Mouse (Mus musculus) CH12.LX (cell line): ENCODE measurements at regions not wholly inside any gene's neighbourhood (a gene's known extent, or its start where the extent isn't known, plus 50 kb on each side); places are given as distances from the start of the nearest gene placed in this dataset.

Experiments
- DNase-seq: peaks from one replicate; pipeline ENCODE4 v3.0.0-alpha.2; 2013; ENCODE audit errors: extremely low read depth
- H3K27ac ChIP-seq: 2 replicates; pipeline ENCODE4 v1.5.1; 2012; ENCODE audit warnings: low read depth, mild to moderate bottlenecking, control low read depth, moderate library complexity; ENCODE audit not compliant: insufficient read depth
- H3K27me3 ChIP-seq: replicated peaks from 2 replicates; pipeline ENCODE3; 2012; ENCODE audit warnings: inconsistent platforms
- H3K36me3 ChIP-seq, 2 experiments: replicated peaks in 1 of 2; 2 replicates each; pipeline versions ENCODE3 to v1.6.1; 2012; ENCODE audit warnings: inconsistent platforms in 1 of 2, low read length in 1 of 2, mild to moderate bottlenecking in 1 of 2, mixed read lengths in 1 of 2, moderate library complexity in 1 of 2; ENCODE audit not compliant: control insufficient read depth in 1 of 2, insufficient read depth in 1 of 2
- H3K4me1 ChIP-seq, 2 experiments: 2 replicates each; pipeline ENCODE4 v1.6.1; 2012; ENCODE audit warnings: inconsistent platforms in 1 of 2, moderate library complexity in 1 of 2; ENCODE audit not compliant: insufficient read depth in 2 of 2, control insufficient read depth in 1 of 2
- H3K4me2 ChIP-seq: 2 replicates; pipeline ENCODE4 v1.6.1; 2012; ENCODE audit warnings: low read depth, mild to moderate bottlenecking, control low read depth; ENCODE audit not compliant: poor library complexity, insufficient read depth, severe bottlenecking
- H3K4me3 ChIP-seq, 3 experiments: fragments of 150-350 bp in 1 of 3; sonication (generic) in 1 of 3; replicated peaks in 1 of 3; 2 replicates each; pipeline versions ENCODE3 to v1.5.1; 2011 to 2012; ENCODE audit warnings: low read depth in 2 of 3, low read length in 2 of 3, mild to moderate bottlenecking in 2 of 3, moderate library complexity in 2 of 3, control low read depth in 1 of 3, improper control_type of control experiment in 1 of 3, inconsistent platforms in 1 of 3, mixed read lengths in 1 of 3; ENCODE audit not compliant: poor library complexity in 1 of 3
- H3K79me2 ChIP-seq: replicated peaks from 2 replicates; pipeline ENCODE4 v1.6.1; 2012; ENCODE audit warnings: mild to moderate bottlenecking, moderate library complexity; ENCODE audit not compliant: control insufficient read depth, poor library complexity, insufficient read depth, severe bottlenecking; ENCODE audit errors: extremely low read depth
- H3K9ac ChIP-seq: 2 replicates; pipeline ENCODE4 v1.6.1; 2012; ENCODE audit warnings: low read depth, mild to moderate bottlenecking, control low read depth, moderate library complexity; ENCODE audit not compliant: insufficient read depth
- H3K9me3 ChIP-seq: replicated peaks from 2 replicates; pipeline ENCODE3; 2012; ENCODE audit warnings: low read length, inconsistent platforms, mixed read lengths
- CHD1 ChIP-seq: IDR thresholded peaks from 2 replicates; pipeline ENCODE4 v1.6.1; 2012; ENCODE audit warnings: low read depth, low read length, improper control_type of control experiment, inconsistent platforms
- E2F4 ChIP-seq: IDR thresholded peaks from 2 replicates; pipeline ENCODE4 v1.6.1; 2011; ENCODE audit warnings: low read depth, low read length, improper control_type of control experiment; ENCODE audit not compliant: insufficient replicate concordance
- ELF1 ChIP-seq: IDR thresholded peaks from 2 replicates; pipeline ENCODE4 v1.6.1; 2014; ENCODE audit warnings: low read depth, mild to moderate bottlenecking, inconsistent platforms, low read length, improper control_type of control experiment
- EP300 ChIP-seq: IDR thresholded peaks from 2 replicates; pipeline ENCODE4 v1.6.1; 2011; ENCODE audit warnings: low read length, improper control_type of control experiment
- ETS1 ChIP-seq: conservative IDR thresholded peaks from 2 replicates; pipeline ENCODE4 v1.6.1; 2012; ENCODE audit warnings: low read depth, mild to moderate bottlenecking, inconsistent platforms, low read length, improper control_type of control experiment, moderate library complexity
- HCFC1 ChIP-seq: IDR thresholded peaks from 2 replicates; pipeline ENCODE4 v1.6.1; 2012; ENCODE audit warnings: low read depth, mild to moderate bottlenecking, inconsistent platforms, low read length, improper control_type of control experiment
- JUN ChIP-seq: IDR thresholded peaks from 2 replicates; pipeline ENCODE4 v1.6.1; 2011; ENCODE audit warnings: low read depth, mild to moderate bottlenecking, low read length, improper control_type of control experiment, moderate library complexity; ENCODE audit not compliant: insufficient read depth
- MAFK ChIP-seq: IDR thresholded peaks from 2 replicates; pipeline ENCODE4 v1.6.1; 2011; ENCODE audit warnings: low read length, improper control_type of control experiment; ENCODE audit not compliant: insufficient replicate concordance
- MAX ChIP-seq: IDR thresholded peaks from 2 replicates; pipeline ENCODE4 v1.6.1; 2011; ENCODE audit warnings: low read length, improper control_type of control experiment
- MAZ ChIP-seq: IDR thresholded peaks from 2 replicates; pipeline ENCODE4 v1.6.1; 2012; ENCODE audit warnings: low read depth, mild to moderate bottlenecking, inconsistent platforms, low read length, improper control_type of control experiment, moderate library complexity
- NRF1 ChIP-seq: IDR thresholded peaks from 2 replicates; pipeline ENCODE4 v1.6.1; 2014; ENCODE audit warnings: low read depth, mild to moderate bottlenecking, inconsistent platforms, low read length, improper control_type of control experiment, moderate library complexity
- POLR2A ChIP-seq: IDR thresholded peaks from 2 replicates; pipeline ENCODE4 v1.6.1; 2011; ENCODE audit warnings: low read depth, mild to moderate bottlenecking, improper control_type of control experiment, low read length
- POLR2AphosphoS2 ChIP-seq: IDR thresholded peaks from 2 replicates; pipeline ENCODE4 v1.6.1; 2011; ENCODE audit warnings: low read depth, low read length, improper control_type of control experiment
- RAD21 ChIP-seq: IDR thresholded peaks from 2 replicates; pipeline ENCODE4 v1.6.1; 2011; ENCODE audit warnings: low read depth, mild to moderate bottlenecking, low read length, improper control_type of control experiment, moderate library complexity
- SIN3A ChIP-seq: IDR thresholded peaks from 2 replicates; pipeline ENCODE4 v1.6.1; 2012; ENCODE audit warnings: low read length, improper control_type of control experiment, inconsistent platforms
- TBP ChIP-seq: conservative IDR thresholded peaks from 2 replicates; pipeline ENCODE4 v1.6.1; 2011; ENCODE audit warnings: low read depth, low read length, improper control_type of control experiment
- TCF12 ChIP-seq: IDR thresholded peaks from 2 replicates; pipeline ENCODE4 v1.6.1; 2014; ENCODE audit warnings: low read depth, mild to moderate bottlenecking, inconsistent platforms, low read length, improper control_type of control experiment
- UBTF ChIP-seq: IDR thresholded peaks from 2 replicates; pipeline ENCODE4 v1.6.1; 2012; ENCODE audit warnings: low read depth, mild to moderate bottlenecking, inconsistent platforms, low read length, improper control_type of control experiment, moderate library complexity
- USF1 ChIP-seq: IDR thresholded peaks from 2 replicates; pipeline ENCODE4 v1.6.1; 2014; ENCODE audit warnings: low read depth, mild to moderate bottlenecking, inconsistent platforms, low read length, improper control_type of control experiment
- ZC3H11A ChIP-seq: IDR thresholded peaks from 2 replicates; pipeline ENCODE4 v1.6.1; 2012; ENCODE audit warnings: low read depth, mild to moderate bottlenecking, inconsistent platforms, low read length, improper control_type of control experiment
- ZKSCAN1 ChIP-seq: IDR thresholded peaks from 2 replicates; pipeline ENCODE4 v1.6.1; 2012; ENCODE audit warnings: low read depth, inconsistent platforms, low read length, improper control_type of control experiment, borderline replicate concordance
- dilution Hi-C: fragments of 300-500 bp; cut with MboI; formaldehyde crosslinking; loops from 2 replicates; pipeline ENCODE4 v1.14.3; 2020; ENCODE audit warnings: low sequenced_read_pairs; ENCODE audit not compliant: extremely low pct_unique_long_range_greater_than_20kb, extremely low pct_ligation_motif_present
- in situ Hi-C: fragments of 300-500 bp; cut with MboI; formaldehyde crosslinking; loops from 3 replicates; pipeline ENCODE4 v1.14.3; 2019; ENCODE audit warnings: low sequenced_read_pairs, low pct_ligation_motif_present, low pct_unique_long_range_greater_than_20kb, mixed read lengths

DNA sequence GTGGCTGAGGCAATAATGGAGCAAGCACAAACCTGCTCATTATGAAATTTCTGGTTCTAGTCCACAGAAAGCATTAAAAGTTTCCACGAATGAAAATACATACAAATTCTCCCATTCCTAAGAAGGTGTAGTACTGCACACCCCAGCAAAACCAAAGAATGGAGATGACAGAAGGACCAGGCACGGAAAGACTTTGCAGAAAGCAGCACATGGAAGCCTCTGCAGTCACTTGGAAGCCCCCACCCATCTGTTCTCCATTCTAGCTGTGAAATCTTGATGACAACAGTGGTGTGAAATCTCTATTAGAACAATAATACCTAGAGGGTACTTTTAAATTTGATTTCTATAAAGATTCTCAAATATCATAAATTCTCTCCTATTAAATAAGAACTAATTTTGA lies 319.3 kb downstream of the Grxcr1 start:
- no peaks in the 10 kb centered on the region for H3K9me3 ChIP-seq
- no peak overlapping the region for H3K9ac ChIP-seq
- H3K4me3 ChIP-seq, result no peak overlapping the region
- H3K4me2 ChIP-seq, result no peak overlapping the region
- H3K79me2 ChIP-seq, result no peaks in the 10 kb centered on the region
- H3K27me3 ChIP-seq, result no peaks in the 10 kb centered on the region
- H3K4me1 ChIP-seq, result no peaks in the 10 kb centered on the region
- in situ Hi-C loops, result no loop called here
- dilution Hi-C loops, result no loop called here
- no peaks in the 10 kb centered on the region for H3K36me3 ChIP-seq
- no peak for DNase-seq
- no peak for TF ChIP-seq ETS1
- TF ChIP-seq MAFK, result no peak
- no peak for TF ChIP-seq SIN3A
- TF ChIP-seq TBP, result no peak
- no peak for TF ChIP-seq ELF1
- no peak for TF ChIP-seq UBTF
- no peak for TF ChIP-seq ZKSCAN1
- TF ChIP-seq HCFC1, result no peak
- no peak for TF ChIP-seq USF1
- no peak for TF ChIP-seq RAD21
- no peak for TF ChIP-seq EP300
- TF ChIP-seq TCF12, result no peak
- no peak for TF ChIP-seq POLR2AphosphoS2
- TF ChIP-seq ZC3H11A, result no peak
- TF ChIP-seq JUN, result no peak
- TF ChIP-seq E2F4, result no peak
- H3K27ac ChIP-seq, result no peak overlapping the region

- Histone ChIP-seq H3K9ac (no peak overlapping the region), H3K9me3 (no peaks in the 10 kb centered on the region), H3K36me3 (no peaks in the 10 kb centered on the region), H3K4me3 (no peak overlapping the region), H3K27me3 (no peaks in the 10 kb centered on the region), H3K79me2 (no peaks in the 10 kb centered on the region), H3K27ac (no peak overlapping the region)
- DNase-seq, result no peak
- no peak for TF ChIP-seq EP300
- no peak for TF ChIP-seq MAX
- no peak for TF ChIP-seq RAD21
- TF ChIP-seq NRF1, result no peak
- no peak for TF ChIP-seq MAZ
- TF ChIP-seq POLR2A, result no peak
- no peak for TF ChIP-seq ZKSCAN1
- no peak for TF ChIP-seq CHD1
- TF ChIP-seq, all 38 proteins: peak for 0
- dilution Hi-C loops, result no loop called here
- no peak overlapping the region for H3K4me2 ChIP-seq
- H3K4me1 ChIP-seq, result no peaks in the 10 kb centered on the region
- in situ Hi-C loops, result no loop called here
These were observed 320.2 kb downstream of the Grxcr1 start for GRCm38 (mm10) chr5:68351793-68352192.
